Mouse (Mus musculus) layer of hippocampus, adult 6 months (tissue): ENCODE results near the gene Yars2. TPM values are rescaled to one million over a fixed set of nuclear protein-coding genes. Genes with fewer than 3 reads are reported as not detected.

Experiments
- long read RNA-seq, 2 experiments: library from polyadenylated mRNA; unstranded; transcript quantifications; one replicate each; pipeline ENCODE4 v2.0.0; 2019 to 2020
- polyA plus RNA-seq: library from polyadenylated mRNA; unstranded; fragments of <200 nt; fragmentation: Nextera tagmentation; gene quantifications from 2 replicates; pipeline ENCODE4 v1.2.3, GENCODE M21; 2021

Yars2 gene
- 32.6 and 37.1 TPM in 2 replicates for polyA plus RNA-seq
- long read RNA-seq, experiment 1, transcript Yars2-203 (5 exons, 1,528 nt): minor isoform, 10 of 79 reads
- long read RNA-seq, experiment 1, transcript Yars2-201 (5 exons, 1,574 nt): major isoform, 66 of 79 reads
- long read RNA-seq, experiment 1, partial matches to known transcripts: 2 of 79 reads
- long read RNA-seq, experiment 1, other reads (novel, unspliced or antisense): 0 of 79 reads
- long read RNA-seq, experiment 2, transcript Yars2-204 (4 exons, 2,805 nt): minor isoform, 6 of 184 reads
- long read RNA-seq, experiment 2, transcript Yars2-203 (5 exons, 1,528 nt): minor isoform, 30 of 184 reads
- long read RNA-seq, experiment 2, transcript Yars2-201 (5 exons, 1,574 nt): major isoform, 140 of 184 reads
- long read RNA-seq, experiment 2, partial matches to known transcripts: 2 of 184 reads
- long read RNA-seq, experiment 2, other reads (novel, unspliced or antisense): 4 of 184 reads

GRCm38 (mm10) chr16:16302369-16303137 lies at the start of gene Yars2:
Yars2 (plus strand) TSS chr16:16302965.

GRCm38 (mm10) chr16:16358481-16359100 lies 55.8 kb downstream of the Yars2 start, which contains the start of gene Dnm1l:
Dnm1l (minus strand) TSS chr16:16358959.

Other genes starting within 250 kb of the Yars2 start
- gene Pkp2, start 89.6 kb upstream of the Yars2 start, polyA plus RNA-seq: 13.3 and 15.3 TPM in 2 replicates
- gene Dnm1l, start 56.0 kb downstream of the Yars2 start, polyA plus RNA-seq: 118 and 126 TPM in 2 replicates